Mouse (Mus musculus): ENCODE results near the gene Sec61a1. TPM values are rescaled to one million over a fixed set of nuclear protein-coding genes. Genes with fewer than 3 reads are reported as not detected.
A peak's percentile ranks its signal among the peaks of the same experiment; 100 is the strongest.

The Sec61a1 gene
- polyA plus RNA-seq, 1 experiment from 2014 or later = 245 TPM

DNA sequence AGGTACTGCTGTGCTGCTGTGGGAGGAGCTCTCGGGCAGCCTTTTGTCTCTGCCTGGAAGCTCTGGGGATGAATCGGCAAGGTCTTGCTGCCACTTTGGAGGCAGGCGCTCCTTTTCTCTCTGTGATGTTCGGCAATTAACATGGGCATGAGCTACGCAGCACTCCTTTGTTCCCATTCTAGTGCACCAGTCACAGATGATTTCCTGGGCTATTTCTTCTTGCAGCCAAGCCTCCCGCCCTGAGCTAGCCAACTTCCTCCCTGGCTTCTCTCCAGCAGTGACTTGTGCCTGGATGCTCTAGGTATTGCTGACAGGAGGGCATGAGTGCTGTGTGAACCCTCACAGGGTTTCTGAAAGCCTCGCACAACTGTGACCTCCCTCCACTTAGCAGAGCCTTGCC lies 35.6 kb downstream of the Sec61a1 start:
- no peak for ATAC-seq (ENCODE audit: low read depth)
- H3K27ac ChIP-seq (ENCODE audit: low read length) = no peak overlapping the region

DNA sequence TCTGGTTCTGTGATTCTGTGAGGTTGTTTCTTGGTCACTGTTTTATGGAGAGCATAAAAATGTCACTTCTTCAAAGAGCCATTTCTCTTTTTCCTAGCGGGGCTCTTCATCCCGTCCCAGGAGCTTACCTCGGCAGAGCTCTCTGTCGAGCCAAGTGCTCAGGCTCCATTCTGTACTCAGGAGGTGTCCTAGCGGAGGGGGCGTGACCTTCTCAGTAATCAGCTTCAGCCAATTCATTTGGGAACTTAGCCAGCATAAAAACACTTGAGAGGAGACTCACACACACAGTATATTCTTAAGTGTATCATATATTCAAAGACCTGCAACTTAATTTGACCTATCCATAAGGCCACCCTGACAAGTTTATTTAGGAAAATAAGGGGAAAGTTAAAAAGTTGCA lies 38.3 kb downstream of the Sec61a1 start:
- H3K4me2 ChIP-seq (ENCODE audit: low read depth, low read length) = no peak overlapping the region
- H3K36me3 ChIP-seq (ENCODE audit: control insufficient read depth, insufficient read depth, low read length) = peaks cover 35% of the 10 kb centered on the region
- H3K27ac ChIP-seq (ENCODE audit: low read length) = no peak overlapping the region
- H3K4me1 ChIP-seq (replicated peaks; ENCODE audit: control insufficient read depth, insufficient read depth, low read length) = no peaks in the 10 kb centered on the region
- H3K4me3 ChIP-seq (ENCODE audit: low read length) = no peak overlapping the region
- H3K9me3 ChIP-seq (ENCODE audit: control insufficient read depth, low read length) = no peaks in the 10 kb centered on the region
- ATAC-seq (ENCODE audit: low read depth) = no peak
- WGBS = 59% methylated on average over 6 of the region's 6 CpGs
- no peak overlapping the region for H3K9ac ChIP-seq (ENCODE audit: low read length)
- no peaks in the 10 kb centered on the region for H3K27me3 ChIP-seq (ENCODE audit: control insufficient read depth, insufficient read depth, low read depth, low read length)

More for the DNA sequence above, 35.6 kb downstream of the Sec61a1 start:
- Histone ChIP-seq H3K4me3 (ENCODE audit: low read length) (no peak overlapping the region), H3K9me3 (ENCODE audit: control insufficient read depth, low read length) (no peaks in the 10 kb centered on the region), H3K4me2 (ENCODE audit: low read depth, low read length) (no peak overlapping the region), H3K9ac (ENCODE audit: low read length) (no peak overlapping the region), H3K27me3 (ENCODE audit: control insufficient read depth, insufficient read depth, low read depth, low read length) (no peaks in the 10 kb centered on the region), H3K36me3 (ENCODE audit: control insufficient read depth, insufficient read depth, low read length) (peaks cover 32% of the 10 kb centered on the region), H3K4me1 (replicated peaks; ENCODE audit: control insufficient read depth, insufficient read depth, low read length) (no peaks in the 10 kb centered on the region)
- 68% methylated on average over 7 of the region's 7 CpGs for WGBS

DNA sequence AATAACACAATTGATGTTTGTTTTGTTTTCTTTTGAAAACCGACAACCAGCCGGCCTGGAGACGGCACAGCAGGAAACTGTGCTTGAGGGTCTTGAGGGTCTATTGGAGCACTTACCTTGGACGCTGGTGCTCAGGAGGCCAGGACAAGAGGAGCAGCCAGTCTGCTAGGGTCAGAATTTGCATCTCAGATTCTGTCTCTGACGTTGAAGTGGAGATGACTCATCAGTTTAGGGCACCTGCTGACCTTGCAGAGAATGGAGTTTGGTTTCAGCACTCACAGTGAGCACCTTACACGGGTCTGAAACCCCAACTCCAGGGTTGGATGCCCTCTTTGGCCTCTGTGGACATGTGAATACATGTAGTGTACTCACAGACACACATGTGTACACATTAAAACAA lies 48.8 kb downstream of the Sec61a1 start:
- Histone ChIP-seq H3K9ac (ENCODE audit: low read length) (no peak overlapping the region), H3K4me2 (ENCODE audit: low read depth, low read length) (no peak overlapping the region), H3K4me1 (replicated peaks; ENCODE audit: control insufficient read depth, insufficient read depth, low read length) (peaks cover 10% of the 10 kb centered on the region), H3K27ac (ENCODE audit: low read length) (no peak overlapping the region), H3K36me3 (ENCODE audit: control insufficient read depth, insufficient read depth, low read length) (peaks cover 25% of the 10 kb centered on the region), H3K9me3 (ENCODE audit: control insufficient read depth, low read length) (no peaks in the 10 kb centered on the region), H3K27me3 (ENCODE audit: control insufficient read depth, insufficient read depth, low read depth, low read length) (no peaks in the 10 kb centered on the region), H3K4me3 (ENCODE audit: low read length) (no peak overlapping the region)
- ATAC-seq (ENCODE audit: low read depth) = no peak
- 60% methylated on average over 6 of the region's 6 CpGs for WGBS

DNA sequence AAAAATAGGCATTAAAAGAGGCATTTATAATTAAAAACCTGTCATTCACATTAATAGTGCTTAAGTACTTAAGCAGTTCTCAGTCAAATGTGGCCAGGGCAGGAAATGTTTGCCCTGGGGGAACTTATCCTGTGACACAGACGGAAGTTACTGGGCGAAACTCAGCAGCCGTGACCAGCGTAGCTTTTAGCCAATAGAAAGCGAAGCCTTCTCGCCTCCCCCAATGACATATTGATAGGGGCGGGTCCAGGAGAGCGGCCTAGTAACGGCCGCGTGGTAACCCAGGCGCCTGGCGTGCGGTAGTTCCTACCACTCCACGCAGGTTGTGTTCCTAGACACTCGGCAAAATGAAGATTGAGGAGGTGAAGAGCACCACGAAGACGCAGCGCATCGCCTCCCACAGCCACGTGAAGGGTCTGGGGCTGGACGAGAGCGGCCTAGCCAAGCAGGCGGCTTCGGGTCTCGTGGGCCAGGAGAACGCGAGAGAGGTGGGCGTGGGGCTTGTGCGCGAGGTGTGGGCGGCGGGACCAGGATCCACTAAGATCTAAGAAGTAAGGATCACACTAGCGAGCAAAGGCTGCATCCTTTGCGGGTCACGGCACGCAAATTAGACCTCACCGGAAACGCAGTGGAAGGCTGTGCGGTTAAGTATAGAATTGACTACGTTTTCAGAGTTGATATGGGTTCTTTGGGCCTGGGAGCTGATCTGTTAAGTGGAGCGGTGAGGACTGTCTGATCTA lies 53.4 kb downstream of the Sec61a1 start, which contains the start of gene Ruvbl1:
Gene Ruvbl1, plus strand, starts transcription at position 229 of the 740 bp plus-strand sequence.
- peak within 1 kb of the TSS; percentile 74 for H3K4me2 ChIP-seq (ENCODE audit: low read depth, low read length)
- peaks cover 10% of the 10 kb centered on the region for H3K36me3 ChIP-seq (ENCODE audit: control insufficient read depth, insufficient read depth, low read length)
- H3K9ac ChIP-seq (ENCODE audit: low read length) = peak within 1 kb of the TSS; percentile 83
- H3K9me3 ChIP-seq (ENCODE audit: control insufficient read depth, low read length) = no peaks in the 10 kb centered on the region
- WGBS = under 1% methylated on average over 37 of the region's 42 CpGs
- ATAC-seq (ENCODE audit: low read depth) = peak; percentile 100
- H3K4me3 ChIP-seq (ENCODE audit: low read length) = peak within 1 kb of the TSS; percentile 77
- H3K4me1 ChIP-seq (replicated peaks; ENCODE audit: control insufficient read depth, insufficient read depth, low read length) = peaks cover 10% of the 10 kb centered on the region
- H3K27me3 ChIP-seq (ENCODE audit: control insufficient read depth, insufficient read depth, low read depth, low read length) = no peaks in the 10 kb centered on the region
- no peak within 1 kb of the TSS for H3K27ac ChIP-seq (ENCODE audit: low read length)

DNA sequence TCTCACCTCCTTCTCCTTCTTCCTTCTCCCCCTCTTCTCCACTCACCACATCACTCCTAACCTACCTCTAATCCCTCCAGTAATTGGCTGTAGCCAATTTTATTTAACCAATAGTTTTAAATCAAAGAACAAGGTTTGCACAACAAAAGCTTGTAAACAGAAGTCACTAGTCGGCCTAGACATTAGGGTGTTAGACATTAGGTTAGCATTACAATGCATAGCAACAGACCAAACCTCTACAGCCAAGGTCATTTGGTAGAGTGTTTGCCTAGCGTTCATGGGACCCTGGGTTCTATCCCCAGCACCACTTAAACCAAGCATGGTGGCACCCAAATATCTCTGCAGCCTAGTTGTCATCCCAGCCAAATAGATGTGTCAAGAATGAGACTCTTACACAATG lies 64.2 kb downstream of the Sec61a1 start:
- Histone ChIP-seq H3K4me2 (ENCODE audit: low read depth, low read length) (no peak overlapping the region), H3K36me3 (ENCODE audit: control insufficient read depth, insufficient read depth, low read length) (no peaks in the 10 kb centered on the region), H3K27me3 (ENCODE audit: control insufficient read depth, insufficient read depth, low read depth, low read length) (no peaks in the 10 kb centered on the region), H3K27ac (ENCODE audit: low read length) (no peak overlapping the region), H3K9me3 (ENCODE audit: control insufficient read depth, low read length) (no peaks in the 10 kb centered on the region), H3K4me1 (replicated peaks; ENCODE audit: control insufficient read depth, insufficient read depth, low read length) (no peaks in the 10 kb centered on the region), H3K4me3 (ENCODE audit: low read length) (no peak overlapping the region), H3K9ac (ENCODE audit: low read length) (no peak overlapping the region)
- no peak for ATAC-seq (ENCODE audit: low read depth)
- 59% methylated on average over 2 of the region's 2 CpGs for WGBS

Other genes with a start within 250 kb of the Sec61a1 start
- gene Eefsec, start 72.4 kb downstream of the Sec61a1 start, polyA plus RNA-seq (2015; fragmentation: Nextera tagmentation; extraction: Ambion mirVana) = 30.2 and 38.9 TPM in 2 replicates
- gene Ruvbl1, start 53.5 kb downstream of the Sec61a1 start, polyA plus RNA-seq (2015; fragmentation: Nextera tagmentation; extraction: Ambion mirVana) = 123 and 127 TPM in 2 replicates
- gene Kbtbd12, start 119.0 kb upstream of the Sec61a1 start, polyA plus RNA-seq (2015; fragmentation: Nextera tagmentation; extraction: Ambion mirVana) = 1.0 TPM in 2 replicates
- gene Mgll, start 205.5 kb upstream of the Sec61a1 start, polyA plus RNA-seq (2015; fragmentation: Nextera tagmentation; extraction: Ambion mirVana) = 73.2 and 79.8 TPM in 2 replicates

Data from lung, embryonic 16.5 days (tissue).